Mouse (Mus musculus) limb, embryonic 14.5 days (tissue): ENCODE results near the gene Tbc1d24. TPM values are rescaled to one million over a fixed set of nuclear protein-coding genes. Genes with fewer than 3 reads are reported as not detected.

Experiments used
- ATAC-seq: fragments of 200-750 bp; cut with Nextera tagmentation; 2 replicates; pipeline ENCODE4 v1.8.0; 2017; ENCODE audit warnings: low read depth, moderate number of reproducible peaks, moderate TSS enrichment; ENCODE audit not compliant: low FRiP score
- DNase-seq: peaks from one replicate; pipeline ENCODE4 v3.0.0-alpha.2; 2015; ENCODE audit warnings: low spot score
- H3K27ac ChIP-seq: fragments of 300-500 bp; sonication (generic); replicated peaks from 2 replicates; pipeline ENCODE4 v1.5.1; 2014; ENCODE audit warnings: low read depth, mild to moderate bottlenecking, low read length, moderate library complexity, mixed read lengths
- H3K27me3 ChIP-seq: fragments of 300-500 bp; sonication (generic); 2 replicates; pipeline ENCODE4 v1.6.1; 2014; ENCODE audit warnings: low read length, mixed read lengths; ENCODE audit not compliant: control insufficient read depth, insufficient read depth
- H3K36me3 ChIP-seq: fragments of 300-500 bp; sonication (generic); 2 replicates; pipeline ENCODE4 v1.6.1; 2014; ENCODE audit warnings: mild to moderate bottlenecking, low read length, moderate library complexity, mixed read lengths; ENCODE audit not compliant: control insufficient read depth, insufficient read depth
- H3K4me1 ChIP-seq: fragments of 300-500 bp; sonication (generic); 2 replicates; pipeline ENCODE4 v1.6.1; 2014; ENCODE audit warnings: antibody characterized with exemption, low read length, mixed read lengths; ENCODE audit not compliant: control insufficient read depth, insufficient read depth
- H3K4me2 ChIP-seq: fragments of 300-500 bp; sonication (generic); replicated peaks from 2 replicates; pipeline ENCODE4 v1.6.1; 2014; ENCODE audit warnings: low read depth, mild to moderate bottlenecking, low read length, moderate library complexity; ENCODE audit not compliant: severe bottlenecking
- H3K4me3 ChIP-seq: fragments of 300-500 bp; sonication (generic); replicated peaks from 2 replicates; pipeline ENCODE4 v1.5.1; 2014; ENCODE audit warnings: low read length
- H3K9ac ChIP-seq: fragments of 300-500 bp; sonication (generic); 2 replicates; pipeline ENCODE4 v1.6.1; 2014; ENCODE audit warnings: mild to moderate bottlenecking, low read depth, low read length, moderate library complexity; ENCODE audit not compliant: severe bottlenecking
- H3K9me3 ChIP-seq: fragments of 300-500 bp; sonication (generic); 2 replicates; pipeline ENCODE4 v1.6.1; 2016; ENCODE audit warnings: low read length; ENCODE audit not compliant: control insufficient read depth
- POLR2A ChIP-seq: fragments of 200-500 bp; IDR thresholded peaks from 2 replicates; pipeline ENCODE4 v1.8.0; 2012; ENCODE audit warnings: inconsistent platforms, mild to moderate bottlenecking, moderate library complexity, borderline replicate concordance; ENCODE audit not compliant: insufficient read depth, insufficient read length; ENCODE audit errors: extremely low read depth
- WGBS: fragments of 180-500 bp; shearing (Covaris S2); extraction: QIAGEN DNeasy Blood & Tissue Kit; methylation state at CpG from one replicate; pipeline ENCODE4 v1.1.7; 2014; 5-methylcytosine and 5-hydroxymethylcytosine counted together
- polyA plus RNA-seq, 2 experiments: library from polyadenylated mRNA; depleted of rRNA in 1 of 2; stranded (reverse) in 1 of 2; unstranded in 1 of 2; fragments of >200 nt; fragmentation: Nextera tagmentation in 1 of 2; extraction: Ambion mirVana in 1 of 2; gene quantifications; 2 replicates each; pipeline versions ENCODE4 v1.2.1 to v1.2.3; 2012 to 2014

Tbc1d24 gene
- polyA plus RNA-seq, 2 experiments, result 6.3 to 31.9 TPM

DNA sequence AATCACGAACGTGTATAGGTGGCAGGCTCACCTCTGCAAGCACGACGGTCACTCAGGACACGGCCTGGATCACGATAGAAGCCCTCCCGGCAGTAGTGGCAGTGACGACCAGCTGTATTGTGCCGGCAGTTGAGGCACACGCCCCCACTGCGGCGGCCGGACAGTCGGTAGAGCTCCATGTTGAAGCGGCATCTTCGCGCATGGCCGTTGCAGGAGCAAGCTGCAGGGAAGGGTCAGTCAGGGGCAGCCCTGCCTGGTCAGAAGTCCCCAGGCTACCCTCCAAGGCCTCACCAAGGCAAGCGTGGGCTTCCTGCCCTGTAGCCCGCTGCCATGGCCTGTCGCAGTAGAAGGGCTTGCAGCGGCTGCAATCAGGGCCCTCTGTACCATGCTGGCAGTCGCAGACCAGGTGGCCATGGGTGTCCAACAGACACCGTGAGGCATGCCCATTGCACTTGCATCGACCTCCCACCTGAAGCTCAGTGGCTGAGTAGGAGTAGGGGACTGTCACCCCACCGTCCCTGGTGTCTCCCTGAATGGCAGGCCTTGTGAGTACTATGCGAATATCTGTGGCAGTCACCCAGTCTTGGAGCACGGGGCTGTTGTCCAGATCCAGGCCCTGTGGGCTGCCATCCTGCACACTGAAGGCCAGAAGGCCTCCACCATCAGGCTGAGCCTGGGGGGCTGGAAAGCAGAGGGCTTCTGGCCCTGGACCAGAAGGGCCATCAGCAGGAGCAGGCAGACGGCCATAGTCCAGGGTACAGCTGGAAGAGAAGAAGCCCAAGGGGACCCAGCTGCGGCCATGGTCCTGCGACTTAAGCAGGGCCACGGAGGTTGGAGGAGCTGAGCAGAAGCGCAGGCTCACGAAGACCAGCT lies 2.6 kb upstream of the Tbc1d24 start:
- ATAC-seq, result no peak
- DNase-seq, result no peak
- H3K4me3 ChIP-seq, result peak overlapping the region; percentile 73

DNA sequence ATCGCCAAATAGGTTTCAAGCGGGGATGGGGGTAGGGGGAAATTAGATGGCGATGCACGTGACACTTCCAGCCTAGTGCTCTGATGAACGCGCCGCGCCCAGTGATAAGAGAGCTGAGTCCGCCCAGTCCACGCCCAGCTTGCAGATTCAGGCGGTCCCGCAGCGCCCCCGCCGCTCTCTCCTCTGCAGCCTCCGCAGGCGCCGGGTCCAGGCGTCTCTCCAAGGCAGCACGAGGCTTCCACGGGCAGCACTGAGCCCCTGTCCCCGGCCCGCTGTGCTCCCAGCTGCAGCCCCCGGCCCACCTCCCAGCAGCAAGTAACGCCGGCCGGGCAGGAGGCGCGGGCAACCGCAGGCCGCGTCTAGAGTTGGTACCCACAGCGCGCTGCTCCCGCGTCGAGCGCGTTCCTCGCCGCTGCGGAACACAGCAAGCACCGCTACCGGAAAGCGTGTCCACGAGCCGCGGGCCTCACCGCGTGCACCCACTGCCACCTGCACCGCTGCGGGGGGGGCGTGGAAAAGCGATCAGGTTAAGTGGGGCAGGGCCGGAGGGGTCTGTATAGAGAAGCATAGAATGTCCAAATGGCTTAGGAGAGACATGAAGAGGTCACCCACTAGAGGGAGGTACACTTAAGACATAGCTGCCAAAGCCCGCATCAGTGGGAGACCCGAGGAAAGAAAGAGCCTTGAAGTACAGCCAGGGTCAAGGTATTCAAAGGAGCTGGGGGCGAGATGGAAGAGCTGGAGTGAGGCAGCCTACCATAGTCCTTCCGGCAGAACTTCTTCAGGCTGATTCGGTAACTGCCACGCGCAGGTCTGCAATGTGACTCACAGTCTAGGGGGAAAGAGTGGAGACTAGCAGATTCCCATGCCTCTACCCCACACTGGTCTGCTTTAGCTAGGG lies 1.3 kb upstream of the Tbc1d24 start:
- peaks cover 77% of the 10 kb centered on the region for H3K4me1 ChIP-seq
- H3K9ac ChIP-seq, result peak overlapping the region; percentile 69
- no peak for TF ChIP-seq POLR2A
- H3K36me3 ChIP-seq, result 0 out of 2 replicates have a peak, but pooled peaks cover 2% of the 10 kb centered on the region
- H3K27ac ChIP-seq, result 0 out of 2 replicates have a peak overlapping the region, but pooled peaks have one; percentile 26
- no peaks in the 10 kb centered on the region for H3K9me3 ChIP-seq
- peak overlapping the region; percentile 96 for H3K4me2 ChIP-seq
- WGBS, result 5% methylated on average over 52 of the region's 62 CpGs
- ATAC-seq (no peak), DNase-seq (peak; percentile 74)
- peak overlapping the region; percentile 73 for H3K4me3 ChIP-seq
- H3K27me3 ChIP-seq, result no peaks in the 10 kb centered on the region

More for the DNA sequence above, 2.6 kb upstream of the Tbc1d24 start:
- H3K9me3 ChIP-seq, result no peaks in the 10 kb centered on the region
- H3K4me1 ChIP-seq, result peaks cover 73% of the 10 kb centered on the region
- H3K9ac ChIP-seq, result peak overlapping the region; percentile 83
- H3K4me2 ChIP-seq, result peak overlapping the region; percentile 96
- peak overlapping the region; percentile 90 for H3K27ac ChIP-seq
- no peaks in the 10 kb centered on the region for H3K27me3 ChIP-seq
- H3K36me3 ChIP-seq, result 0 out of 2 replicates have a peak, but pooled peaks cover 2% of the 10 kb centered on the region
- WGBS, result 54% methylated on average over 34 of the region's 34 CpGs
- no peak for TF ChIP-seq POLR2A

DNA sequence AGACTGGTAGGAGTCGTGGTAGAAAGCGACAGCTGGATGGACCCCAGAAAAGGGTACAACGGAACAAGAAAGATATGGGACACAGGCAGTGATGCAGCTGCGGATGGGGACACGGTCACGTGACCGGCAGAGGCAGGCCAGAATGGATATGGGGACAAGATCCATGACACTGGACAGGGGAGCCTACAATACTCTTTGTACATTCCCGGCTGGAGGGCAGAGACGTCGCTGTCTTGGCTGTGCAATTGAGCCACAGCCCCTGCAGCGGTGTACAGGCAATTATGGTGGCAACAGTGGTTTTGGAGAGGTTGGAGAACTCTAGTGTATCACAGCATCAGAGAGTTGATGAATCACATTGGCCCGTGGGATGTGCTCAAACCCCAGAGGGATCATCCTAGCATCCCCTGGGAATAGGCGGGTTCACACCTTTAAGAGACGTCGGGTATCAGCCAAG lies 573 bp upstream of the Tbc1d24 start:
- DNase-seq, result no peak
- 11% methylated on average over 15 of the region's 15 CpGs for WGBS

DNA sequence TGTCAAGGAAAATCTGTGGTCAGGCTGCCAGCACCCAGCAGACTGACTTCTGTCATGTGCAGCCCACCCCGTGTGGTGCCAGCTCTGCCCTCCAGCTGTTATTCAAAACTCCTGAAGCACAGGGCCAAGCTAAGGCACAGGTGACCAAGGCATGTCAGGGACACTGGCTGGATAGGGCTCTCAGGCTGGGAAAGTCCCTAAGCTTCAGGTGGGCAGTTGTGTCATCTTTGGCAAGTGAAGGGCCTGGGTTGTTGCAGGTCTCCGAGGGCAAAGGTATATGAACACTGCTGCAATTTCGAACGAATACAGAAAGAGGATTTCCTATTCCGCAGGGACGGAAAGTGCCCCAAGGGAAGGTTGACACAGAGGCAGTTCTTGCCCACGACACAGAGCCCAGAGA lies 516 bp downstream of the Tbc1d24 start:
- Histone ChIP-seq H3K4me1 (peaks cover 58% of the 10 kb centered on the region), H3K4me3 (peak overlapping the region; percentile 73), H3K9me3 (no peaks in the 10 kb centered on the region), H3K27me3 (no peaks in the 10 kb centered on the region), H3K27ac (no peak overlapping the region), H3K9ac (peak overlapping the region; percentile 69), H3K4me2 (peak overlapping the region; percentile 96), H3K36me3 (0 out of 2 replicates have a peak, but pooled peaks cover 2% of the 10 kb centered on the region)
- 6% methylated on average over 7 of the region's 7 CpGs for WGBS
- DNase-seq (no peak), ATAC-seq (no peak)
- no peak for TF ChIP-seq POLR2A

More for the DNA sequence above, 573 bp upstream of the Tbc1d24 start:
- Histone ChIP-seq H3K27ac (peak overlapping the region; percentile 48; the same call in 1 of the 2 replicates), H3K4me2 (peak overlapping the region; percentile 96), H3K9me3 (no peaks in the 10 kb centered on the region), H3K36me3 (0 out of 2 replicates have a peak, but pooled peaks cover 2% of the 10 kb centered on the region), H3K4me1 (peaks cover 69% of the 10 kb centered on the region), H3K4me3 (peak overlapping the region; percentile 73), H3K9ac (peak overlapping the region; percentile 69), H3K27me3 (no peaks in the 10 kb centered on the region)
- TF ChIP-seq POLR2A, result no peak
- 0 out of 2 replicates have a peak, but pooled peaks have one; percentile 0 for ATAC-seq
